Mouse (Mus musculus) MEL (cell line): Measurements from ENCODE around the gene Spint2. TPM values are rescaled to one million over a fixed set of nuclear protein-coding genes. Genes with fewer than 3 reads are reported as not detected.
A peak's percentile ranks its signal among the peaks of the same experiment; 100 is the strongest.

ENCODE experiments used
- DNase-seq: peaks from one replicate; pipeline ENCODE4 v3.0.0; 2011; ENCODE audit warnings: low read depth, low spot score
- H3K27ac ChIP-seq: 2 replicates; pipeline ENCODE4 v1.5.1; 2012; ENCODE audit warnings: low read depth, mild to moderate bottlenecking, control low read depth, low read length, moderate library complexity; ENCODE audit not compliant: control insufficient read depth
- H3K27me3 ChIP-seq, 2 experiments: fragments of 150-350 bp in 1 of 2; sonication (generic) in 1 of 2; 2 replicates each; pipeline ENCODE4 v1.6.1; 2012; ENCODE audit warnings: low read length in 2 of 2, mild to moderate bottlenecking in 2 of 2, improper control_type of control experiment in 1 of 2, moderate library complexity in 1 of 2; ENCODE audit not compliant: insufficient read depth in 2 of 2, control insufficient read depth in 1 of 2
- H3K36me3 ChIP-seq, 2 experiments: 2 replicates each; pipeline ENCODE4 v1.6.1; 2012 to 2014; ENCODE audit warnings: low read length in 2 of 2, improper control_type of control experiment in 1 of 2, inconsistent platforms in 1 of 2, mild to moderate bottlenecking in 1 of 2; ENCODE audit not compliant: insufficient read depth in 2 of 2, control insufficient read depth in 1 of 2
- H3K4me1 ChIP-seq, 2 experiments: fragments of 150-350 bp in 1 of 2; sonication (generic) in 1 of 2; 2 replicates each; pipeline ENCODE4 v1.6.1; 2012; ENCODE audit warnings: low read length in 2 of 2, improper control_type of control experiment in 1 of 2, mild to moderate bottlenecking in 1 of 2; ENCODE audit not compliant: insufficient read depth in 2 of 2, control insufficient read depth in 1 of 2
- H3K4me3 ChIP-seq, 2 experiments: fragments of 150-350 bp in 1 of 2; sonication (generic) in 1 of 2; 2 replicates each; pipeline ENCODE4 v1.5.1; 2012; ENCODE audit warnings: low read depth in 2 of 2, low read length in 2 of 2, mild to moderate bottlenecking in 2 of 2, moderate library complexity in 2 of 2, control low read depth in 1 of 2, improper control_type of control experiment in 1 of 2; ENCODE audit not compliant: control insufficient read depth in 1 of 2, insufficient read depth in 1 of 2
- H3K79me2 ChIP-seq: 2 replicates; pipeline ENCODE4 v1.6.1; 2012; ENCODE audit warnings: mild to moderate bottlenecking, low read length, moderate library complexity; ENCODE audit not compliant: control insufficient read depth, poor library complexity, insufficient read depth
- H3K9ac ChIP-seq: 2 replicates; pipeline ENCODE4 v1.6.1; 2012; ENCODE audit warnings: low read depth, mild to moderate bottlenecking, control low read depth, low read length, moderate library complexity; ENCODE audit not compliant: control insufficient read depth, poor library complexity, severe bottlenecking
- H3K9me3 ChIP-seq: fragments of 150-350 bp; sonication (generic); replicated peaks from 2 replicates; pipeline ENCODE4 v1.6.1; 2012; ENCODE audit warnings: mild to moderate bottlenecking, low read length, improper control_type of control experiment, moderate library complexity; ENCODE audit not compliant: insufficient read depth
- BHLHE40 ChIP-seq: IDR thresholded peaks from 2 replicates; pipeline ENCODE4 v1.6.1; 2012; ENCODE audit warnings: low read depth, mild to moderate bottlenecking, inconsistent platforms, low read length, improper control_type of control experiment, borderline replicate concordance
- CHD1 ChIP-seq: IDR thresholded peaks from 2 replicates; pipeline ENCODE4 v1.6.1; 2012; ENCODE audit warnings: low read depth, mild to moderate bottlenecking, inconsistent platforms, low read length, improper control_type of control experiment
- CHD2 ChIP-seq: IDR thresholded peaks from 2 replicates; pipeline ENCODE4 v1.6.1; 2011; ENCODE audit warnings: low read length, improper control_type of control experiment
- CTCF ChIP-seq, 3 experiments: IDR thresholded peaks in 2 of 3; conservative IDR thresholded peaks in 1 of 3; 2 replicates each; pipeline ENCODE4 v1.5.1; 2011 to 2012; ENCODE audit warnings: low read length in 3 of 3, low read depth in 2 of 3, mild to moderate bottlenecking in 2 of 3, improper control_type of control experiment in 1 of 3, inconsistent platforms in 1 of 3, mixed read lengths in 1 of 3, moderate library complexity in 1 of 3; ENCODE audit not compliant: control insufficient read depth in 1 of 3, insufficient read depth in 1 of 3, poor library complexity in 1 of 3, severe bottlenecking in 1 of 3
- ELF1 ChIP-seq: IDR thresholded peaks from 2 replicates; pipeline ENCODE4 v1.6.1; 2014; ENCODE audit warnings: low read depth, mild to moderate bottlenecking, inconsistent platforms, low read length, improper control_type of control experiment, moderate library complexity
- GABPA ChIP-seq: IDR thresholded peaks from 2 replicates; pipeline ENCODE4 v1.6.1; 2012; ENCODE audit warnings: low read depth, mild to moderate bottlenecking, inconsistent platforms, low read length, improper control_type of control experiment, moderate library complexity
- GATA1 ChIP-seq: IDR thresholded peaks from 2 replicates; pipeline ENCODE4 v1.6.1; 2011; ENCODE audit warnings: low read depth, low read length, improper control_type of control experiment
- HCFC1 ChIP-seq: IDR thresholded peaks from 2 replicates; pipeline ENCODE4 v1.6.1; 2012; ENCODE audit warnings: low read depth, mild to moderate bottlenecking, inconsistent platforms, low read length, improper control_type of control experiment, moderate library complexity
- JUND ChIP-seq: IDR thresholded peaks from 2 replicates; pipeline ENCODE4 v1.6.1; 2011; ENCODE audit warnings: low read depth, mild to moderate bottlenecking, improper control_type of control experiment, low read length
- MYC ChIP-seq: IDR thresholded peaks from 2 replicates; pipeline ENCODE4 v1.6.1; 2011; ENCODE audit warnings: low read depth, mild to moderate bottlenecking, low read length, improper control_type of control experiment, moderate library complexity
- POLR2A ChIP-seq, 2 experiments: IDR thresholded peaks; 2 replicates each; pipeline ENCODE4 v1.6.1; 2011 to 2012; ENCODE audit warnings: low read length in 2 of 2, mild to moderate bottlenecking in 2 of 2, control low read depth in 1 of 2, improper control_type of control experiment in 1 of 2, low read depth in 1 of 2, moderate library complexity in 1 of 2; ENCODE audit not compliant: control insufficient read depth in 1 of 2, insufficient read depth in 1 of 2, poor library complexity in 1 of 2
- POLR2AphosphoS2 ChIP-seq: IDR thresholded peaks from 2 replicates; pipeline ENCODE4 v1.6.1; 2011; ENCODE audit warnings: low read length, improper control_type of control experiment
- RCOR1 ChIP-seq: IDR thresholded peaks from 2 replicates; pipeline ENCODE4 v1.6.1; 2012; ENCODE audit warnings: low read depth, mild to moderate bottlenecking, inconsistent platforms, low read length, improper control_type of control experiment
- TCF12 ChIP-seq: IDR thresholded peaks from 2 replicates; pipeline ENCODE4 v1.6.1; 2014; ENCODE audit warnings: low read depth, mild to moderate bottlenecking, inconsistent platforms, low read length, improper control_type of control experiment, moderate library complexity
- UBTF ChIP-seq: IDR thresholded peaks from 2 replicates; pipeline ENCODE4 v1.6.1; 2012; ENCODE audit warnings: low read depth, mild to moderate bottlenecking, inconsistent platforms, low read length, improper control_type of control experiment, moderate library complexity, borderline replicate concordance; ENCODE audit not compliant: insufficient read depth
- ZC3H11A ChIP-seq: IDR thresholded peaks from 2 replicates; pipeline ENCODE4 v1.6.1; 2012; ENCODE audit warnings: low read depth, mild to moderate bottlenecking, inconsistent platforms, low read length, improper control_type of control experiment
- ZKSCAN1 ChIP-seq: IDR thresholded peaks from 2 replicates; pipeline ENCODE4 v1.6.1; 2012; ENCODE audit warnings: low read depth, mild to moderate bottlenecking, inconsistent platforms, low read length, improper control_type of control experiment, moderate library complexity
- polyA plus RNA-seq, 2 experiments: library from polyadenylated mRNA; stranded (reverse) in 1 of 2; unstranded in 1 of 2; fragments of >175 nt in 1 of 2; fragments of >200 nt in 1 of 2; gene quantifications; 2 replicates each; pipeline versions ENCODE4 v1.2.1 to v1.2.4; 2012; ENCODE audit warnings: low replicate concordance in 2 of 2, low read depth in 1 of 2; ENCODE audit not compliant: insufficient read length in 2 of 2, insufficient read depth in 1 of 2, missing spikeins in 1 of 2
- total RNA-seq: library from RNA; depleted of rRNA; stranded (reverse); fragments of 300-350 nt; gene quantifications from 2 replicates; pipeline ENCODE4 v1.2.3, GENCODE M21; 2012

Gene Spint2
- total and polyA plus RNA-seq, 3 experiments = 78.1 to 131 TPM; not detected in 1

GRCm38 (mm10) chr7:29306108-29306507 lies 24.4 kb upstream of the Spint2 start:
- peaks cover 8 to 11% of the 10 kb centered on the region in 2 experiments for H3K4me1 ChIP-seq
- no peaks in the 10 kb centered on the region for H3K9me3 ChIP-seq
- no peak overlapping the region for H3K27ac ChIP-seq
- no peaks in the 10 kb centered on the region for H3K27me3 ChIP-seq
- peaks cover 0 to 8% of the 10 kb centered on the region in 2 experiments; a peak in 2 of 4 replicates for H3K36me3 ChIP-seq
- no peak for DNase-seq
- no peaks in the 10 kb centered on the region; the same call in none of the 2 replicates for H3K79me2 ChIP-seq
- H3K4me3 ChIP-seq = no peak overlapping the region
- H3K9ac ChIP-seq = no peak overlapping the region
- TF ChIP-seq POLR2AphosphoS2 = no peak
- TF ChIP-seq UBTF = no peak
- no peak for TF ChIP-seq GABPA
- TF ChIP-seq ZC3H11A = no peak
- no peak for TF ChIP-seq GATA1
- no peak for TF ChIP-seq RCOR1
- TF ChIP-seq CHD1 = no peak
- TF ChIP-seq HCFC1 = no peak
- no peak for TF ChIP-seq TCF12
- TF ChIP-seq JUND = no peak
- TF ChIP-seq CTCF (IDR thresholded peaks at IDR 0.05 in 2 of 3, conservative IDR thresholded peaks at IDR 0.05 in 1 of 3; ENCODE audit: control insufficient read depth in 1 of 3, insufficient read depth in 1 of 3, low read depth in 2 of 3, low read length in 3 of 3, poor library complexity in 1 of 3, severe bottlenecking in 1 of 3) = no peak
- TF ChIP-seq ELF1 = no peak
- no peak for TF ChIP-seq ZKSCAN1
- no peak for TF ChIP-seq MYC
- TF ChIP-seq POLR2A (IDR thresholded peaks at IDR 0.05; ENCODE audit: control insufficient read depth in 1 of 2, insufficient read depth in 1 of 2, low read depth in 1 of 2, low read length in 2 of 2, poor library complexity in 1 of 2) = no peak
- no peak for TF ChIP-seq BHLHE40

GRCm38 (mm10) chr7:29305263-29305988 lies 23.7 kb upstream of the Spint2 start:
- Histone ChIP-seq H3K4me1 (peaks cover 8 to 11% of the 10 kb centered on the region in 2 experiments), H3K27ac (no peak overlapping the region), H3K79me2 (no peaks in the 10 kb centered on the region; the same call in none of the 2 replicates), H3K9me3 (no peaks in the 10 kb centered on the region), H3K9ac (peak overlapping the region; percentile 30), H3K4me3 (no peak overlapping the region)
- no peak for DNase-seq
- TF ChIP-seq CHD2 = no peak
- TF ChIP-seq, all 39 proteins: peak for 0
- Histone ChIP-seq H3K27me3 (no peaks in the 10 kb centered on the region), H3K36me3 (peaks cover 0 to 8% of the 10 kb centered on the region in 2 experiments; a peak in 2 of 4 replicates)
